Mouse (Mus musculus): ENCODE measurements around the gene Crtc1.

The Crtc1 gene

DNA sequence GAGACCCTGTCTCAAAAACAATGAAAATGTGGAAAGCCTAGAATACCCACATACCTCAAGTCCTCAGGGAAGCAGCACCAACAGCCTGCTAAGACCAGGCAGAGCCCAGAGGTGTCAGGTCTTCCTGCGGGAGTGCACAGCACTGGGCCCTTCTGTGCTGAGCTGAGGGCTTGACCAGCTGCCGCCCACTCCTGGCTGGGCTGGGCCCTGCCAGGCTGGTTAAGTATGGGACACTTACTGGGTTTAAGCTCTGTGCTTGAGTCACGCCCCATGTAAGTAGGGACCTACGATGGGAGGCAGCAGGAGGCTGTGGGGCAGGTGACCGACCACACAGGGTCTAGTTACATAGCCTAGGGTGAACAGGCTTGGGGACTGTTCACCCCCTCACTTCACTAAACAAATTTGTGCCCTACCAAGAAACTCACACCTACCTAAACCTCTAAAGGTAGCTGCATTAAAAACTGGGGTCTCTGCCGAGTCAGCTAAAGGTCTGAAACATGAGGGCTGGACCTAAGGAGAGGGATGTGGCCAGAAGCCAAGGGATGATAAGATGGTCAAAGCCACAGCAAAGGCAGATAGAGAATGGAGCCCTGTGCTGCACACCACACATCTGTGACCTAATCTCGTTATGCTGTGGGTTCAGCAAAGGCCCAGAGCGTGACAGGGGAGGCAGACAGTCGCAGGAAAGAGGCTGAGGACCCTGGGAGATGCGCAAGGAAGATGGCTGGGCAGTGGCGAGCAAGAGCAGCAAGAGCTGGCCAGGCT lies 19.3 kb downstream of the Crtc1 start:
- DNase-seq, result no peak

- peak; percentile 68 to 75 for DNase-seq
Observed at GRCm38 (mm10) chr8:70418954-70419353, 20.4 kb downstream of the Crtc1 start.

DNA sequence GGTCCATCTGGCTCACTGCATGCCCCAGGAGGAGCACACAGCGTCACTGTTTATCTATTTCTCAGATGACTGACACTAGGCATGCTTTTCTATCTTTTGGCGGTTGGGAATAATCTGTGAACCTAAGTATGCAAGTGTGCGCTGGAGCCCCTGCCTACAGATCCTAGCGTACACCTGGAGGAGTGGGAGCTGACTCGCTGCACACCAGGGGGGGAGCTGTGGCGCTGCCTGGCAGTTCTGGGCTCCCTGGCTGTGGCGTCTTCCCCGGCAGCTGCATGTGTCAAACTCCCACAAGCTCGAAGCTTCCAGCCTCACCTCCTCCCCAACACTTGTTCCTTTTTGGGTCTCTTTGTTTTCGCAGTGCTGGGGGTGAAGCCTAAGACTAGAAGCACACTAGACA lies 21.5 kb downstream of the Crtc1 start:
- peak in 1 of 2 experiments; percentile 58 for DNase-seq

DNA sequence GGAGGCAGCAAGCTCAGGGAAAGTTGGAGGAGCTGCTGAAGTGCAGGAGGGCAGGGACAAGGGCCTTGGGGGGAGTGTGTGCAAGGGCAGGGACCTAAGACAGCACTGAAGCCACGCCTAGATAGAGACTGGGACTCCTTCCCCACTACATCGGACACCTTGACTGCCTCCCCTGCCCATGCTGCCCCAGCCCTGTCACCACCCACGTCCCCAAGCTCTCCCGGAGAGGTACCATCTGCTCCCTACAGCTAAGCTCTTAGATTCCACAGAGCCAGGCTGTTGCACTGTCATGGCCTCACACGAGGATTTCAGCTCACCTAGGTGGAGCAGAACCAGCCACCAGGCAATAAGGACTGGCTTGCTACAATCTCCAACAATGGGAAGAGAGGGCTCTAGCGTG lies 22.4 kb downstream of the Crtc1 start:
- peak in 1 of 2 experiments; percentile 62 for DNase-seq

- peak; percentile 64 to 75 for DNase-seq
Observed at GRCm38 (mm10) chr8:70415540-70416451, 23.6 kb downstream of the Crtc1 start.

DNA sequence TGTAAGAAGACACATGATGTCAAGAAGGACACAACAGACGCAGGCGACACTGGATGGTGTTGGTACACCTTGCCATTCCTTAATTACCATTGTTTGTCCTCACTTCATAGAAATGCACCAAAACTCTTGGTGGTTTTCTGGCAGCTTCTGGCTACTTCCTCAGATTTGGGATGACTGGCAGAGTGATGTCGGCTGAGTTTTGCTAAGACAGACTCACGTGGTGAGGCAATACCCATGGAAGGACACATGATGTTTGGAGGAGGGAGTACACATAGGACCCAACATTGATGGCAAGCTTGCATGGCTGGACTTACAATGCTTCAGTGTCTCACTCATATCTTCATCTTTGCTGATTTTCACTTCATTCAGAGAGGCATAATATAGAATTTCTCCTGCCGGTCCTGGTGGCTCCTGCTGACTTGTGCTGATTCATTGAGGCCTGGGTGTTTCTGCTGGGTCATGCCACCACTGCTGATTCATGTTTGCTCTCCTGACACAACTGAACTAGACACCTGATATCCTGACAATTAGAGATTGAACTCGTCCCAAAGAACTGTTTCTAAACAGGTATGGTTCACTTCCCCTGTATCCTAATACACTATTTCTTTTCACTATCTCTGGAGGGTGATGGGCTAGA lies 25.0 kb downstream of the Crtc1 start:
- no peak for DNase-seq

DNA sequence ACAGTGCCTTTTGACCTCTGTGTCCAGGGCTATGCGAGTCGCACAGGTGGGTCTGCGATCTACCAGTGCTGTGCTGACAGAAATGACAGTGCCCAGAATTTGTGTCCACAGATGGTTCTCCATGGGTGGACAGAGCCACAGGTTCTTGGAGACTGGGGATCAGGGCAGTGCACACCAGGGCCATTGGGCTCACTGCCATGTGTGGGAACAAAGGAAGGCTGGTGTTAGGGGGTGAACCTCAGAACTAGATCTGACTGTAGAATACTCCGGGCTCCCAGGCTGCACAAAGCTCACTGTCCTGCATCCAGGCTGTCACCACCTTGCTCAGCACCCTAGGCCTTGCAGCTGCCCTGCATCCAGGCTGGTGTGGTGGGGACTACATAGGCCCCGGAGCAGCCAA lies 29.1 kb downstream of the Crtc1 start:
- DNase-seq, result peak in 1 of 2 experiments; percentile 48

- DNase-seq, result peak; percentile 62 to 68
Observed at GRCm38 (mm10) chr8:70409455-70409871, 29.9 kb downstream of the Crtc1 start.

- no peak for DNase-seq
Observed at GRCm38 (mm10) chr8:70409019-70409418, 30.4 kb downstream of the Crtc1 start.

- peak; percentile 57 to 66 for DNase-seq
Observed at GRCm38 (mm10) chr8:70408301-70408700, 31.1 kb downstream of the Crtc1 start.

GRCm38 (mm10) chr8:70406427-70407069 lies 32.8 kb downstream of the Crtc1 start:
- DNase-seq, result peak in 1 of 2 experiments; percentile 58

GRCm38 (mm10) chr8:70405189-70405588 lies 34.2 kb downstream of the Crtc1 start:
- no peak for DNase-seq

DNA sequence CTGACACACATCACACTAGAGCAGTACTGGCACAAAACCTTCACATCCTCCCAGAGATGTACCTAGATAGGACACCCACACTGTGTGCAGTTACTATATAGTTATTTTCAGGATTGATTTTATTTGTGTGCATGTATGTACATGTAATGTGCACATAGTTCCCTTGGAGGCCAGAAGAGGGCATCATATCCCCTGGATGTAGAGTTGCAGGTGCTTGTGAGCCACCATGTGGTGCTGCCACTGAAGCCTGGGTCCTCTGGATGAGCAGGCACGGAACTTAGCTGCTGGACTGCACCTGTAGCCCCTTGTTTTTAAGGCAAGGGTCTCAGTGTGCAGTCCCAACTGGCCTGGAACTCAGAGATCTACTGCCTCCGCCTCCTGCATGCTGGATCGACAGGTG lies 35.2 kb downstream of the Crtc1 start:
- DNase-seq, result no peak

DNA sequence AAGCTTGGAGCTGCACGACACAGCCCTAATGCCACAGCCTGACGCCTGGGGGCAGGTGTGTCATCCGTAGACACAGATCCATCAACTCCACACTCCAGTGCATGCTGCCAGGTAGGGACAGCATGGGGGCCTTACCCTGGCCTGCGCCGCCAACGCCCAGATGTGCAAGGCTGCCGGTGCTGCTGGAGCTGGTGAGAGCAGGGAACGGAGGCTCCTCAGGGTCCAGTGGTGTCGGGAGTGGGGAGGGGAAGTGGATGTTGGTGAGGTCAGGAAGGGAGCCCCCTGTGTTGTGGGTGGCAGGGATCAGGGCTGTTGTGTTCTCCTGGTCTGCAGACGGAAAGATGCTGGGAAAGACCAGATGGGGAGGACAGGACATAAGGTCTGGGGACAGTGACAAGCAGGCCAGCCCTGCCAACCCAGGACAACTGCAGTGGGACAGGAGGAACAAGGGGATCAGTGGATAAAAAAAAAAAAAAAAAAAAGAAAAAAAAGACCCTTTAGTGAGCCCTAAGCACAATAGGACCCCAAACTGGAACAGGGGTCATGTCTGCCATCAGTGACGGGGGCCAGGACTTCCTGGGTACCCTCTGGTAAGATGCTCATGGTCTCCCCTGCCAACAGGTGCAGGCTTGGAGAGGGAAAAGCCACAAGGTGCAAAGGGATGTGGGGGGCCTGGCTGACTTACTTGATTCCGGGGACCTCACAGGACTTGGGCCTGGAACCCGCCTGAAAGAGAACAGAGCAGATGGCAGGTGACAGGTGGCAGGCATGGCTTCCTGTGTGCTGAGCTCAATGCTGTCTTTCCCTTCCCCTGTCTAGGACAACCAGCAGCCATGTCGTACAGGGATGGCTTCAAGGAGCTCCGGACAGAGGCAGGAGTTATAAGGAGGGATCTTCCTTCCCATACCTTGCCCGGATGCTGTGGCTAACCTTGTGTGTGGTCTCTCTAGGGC lies 41.5 kb downstream of the Crtc1 start:
- DNase-seq, result peak; percentile 81 to 91

GRCm38 (mm10) chr8:70396184-70396583 lies 43.2 kb downstream of the Crtc1 start:
- DNase-seq, result no peak

GRCm38 (mm10) chr8:70395649-70396048 lies 43.7 kb downstream of the Crtc1 start:
- peak; percentile 96 to 98 for DNase-seq

DNA sequence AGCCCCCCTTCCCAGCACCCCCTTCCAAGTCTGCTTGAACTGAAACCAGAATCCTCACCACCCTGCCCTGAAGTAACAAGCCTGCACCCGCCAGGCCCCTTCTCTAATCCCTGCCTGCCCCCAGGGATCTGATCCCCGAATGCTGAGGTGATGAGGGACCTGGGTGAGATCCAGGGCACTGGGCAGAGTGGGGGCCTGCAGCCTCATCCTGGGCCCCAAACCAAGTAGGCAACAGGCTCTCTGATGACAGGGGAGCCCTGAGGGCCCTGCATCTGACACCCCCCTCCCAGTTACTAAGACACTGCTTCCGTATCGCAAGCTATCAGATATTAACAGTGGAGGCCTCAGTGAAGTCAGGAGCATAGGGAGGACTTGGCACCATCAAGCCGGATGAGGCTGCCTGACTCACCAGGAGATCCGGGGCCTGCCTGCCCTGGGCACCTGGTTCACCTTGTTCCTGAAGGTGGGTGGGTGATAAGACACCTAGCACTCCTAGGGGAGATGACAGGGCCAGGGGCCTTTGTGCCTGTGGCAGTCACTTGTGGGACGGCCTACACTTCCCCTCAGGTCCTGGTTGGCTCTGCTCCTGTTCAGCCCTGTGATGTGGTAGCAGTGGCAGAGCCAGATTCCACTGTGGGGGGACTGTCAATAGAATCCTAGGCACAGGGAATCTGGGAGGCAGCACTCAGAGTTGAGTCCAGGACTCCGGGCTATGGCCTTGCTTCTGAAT lies 44.9 kb downstream of the Crtc1 start:
- peak in 1 of 2 experiments; percentile 50 for DNase-seq

- no peak for DNase-seq
Observed at GRCm38 (mm10) chr8:70393087-70393486, 46.3 kb downstream of the Crtc1 start.

DNA sequence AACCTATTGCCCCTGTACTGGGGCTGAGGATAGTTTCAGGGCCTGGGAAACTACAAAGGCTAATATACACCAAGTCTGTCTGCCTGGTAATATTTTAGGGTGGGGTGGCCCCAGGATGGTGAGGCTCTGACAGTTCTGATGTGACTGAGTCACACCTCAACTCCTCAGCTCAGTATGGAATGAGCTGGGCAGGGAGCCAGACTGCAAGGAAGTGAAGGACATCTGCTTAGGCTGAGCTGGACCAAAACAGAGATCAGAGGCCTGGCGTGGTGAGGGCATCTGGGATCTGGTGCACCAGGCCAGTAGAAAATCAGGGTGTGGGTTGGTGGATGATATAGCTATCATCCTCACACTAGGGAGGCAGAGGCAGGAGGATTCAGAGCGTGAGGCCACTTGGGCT lies 49.7 kb downstream of the Crtc1 start:
- peak in 1 of 2 experiments; percentile 57 for DNase-seq

GRCm38 (mm10) chr8:70383287-70383686 lies 56.1 kb downstream of the Crtc1 start:
- DNase-seq, result peak; percentile 87

DNA sequence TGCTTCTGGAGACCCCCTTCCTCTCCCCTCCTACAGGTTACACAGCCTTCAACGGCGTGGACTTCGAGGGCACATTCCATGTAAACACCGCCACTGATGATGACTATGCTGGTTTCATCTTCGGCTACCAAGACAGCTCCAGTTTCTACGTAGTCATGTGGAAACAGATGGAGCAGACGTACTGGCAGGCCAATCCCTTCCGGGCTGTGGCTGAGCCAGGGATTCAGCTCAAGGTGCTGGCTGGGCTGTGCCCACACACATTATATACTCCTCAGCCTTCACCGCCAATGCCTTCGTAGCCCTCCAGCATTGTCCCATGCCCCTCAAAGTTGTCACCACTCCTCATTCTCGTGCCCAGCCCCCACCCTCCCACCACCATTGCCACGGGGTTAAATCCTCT lies 59.3 kb downstream of the Crtc1 start:
- peak; percentile 55 for DNase-seq

All from cerebellum, postnatal 14 days (tissue).